Comparison of ENCODE assay signal across 8 mouse cellular contexts in the genomic region with DNA sequence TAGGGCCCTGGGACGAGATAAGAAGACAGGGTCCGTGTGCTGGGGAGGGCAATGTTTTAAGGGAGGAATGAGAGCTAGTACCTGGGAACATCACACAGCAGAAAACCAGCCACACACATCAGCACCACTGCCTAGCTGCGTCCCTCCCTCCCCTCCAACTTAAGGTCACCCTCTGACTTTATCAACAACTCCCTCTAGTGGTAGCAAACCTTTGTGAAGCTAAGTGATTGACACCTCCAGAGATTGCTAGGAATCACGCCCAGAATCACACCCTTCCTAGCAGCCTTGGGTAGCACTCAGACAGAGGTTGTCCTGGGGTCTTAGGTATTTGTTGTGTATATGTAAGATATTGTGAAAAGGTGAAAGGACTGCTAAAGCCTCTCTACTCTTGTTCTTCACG. TPM values are rescaled to one million over a fixed set of nuclear protein-coding genes. Genes with fewer than 3 reads are reported as not detected.
A peak's percentile ranks its signal among the peaks of the same experiment; 100 is the strongest.
DNase-seq lines count a peak whose midpoint lies in the region; ATAC-seq and TF ChIP-seq lines count a peak whose summit lies in the region.

No protein-coding gene starts in this region.

- H3K9ac ChIP-seq in hindbrain, embryonic 11.5 days (ENCODE audit: low read depth, low read length) = no peak overlapping the region
- H3K9ac ChIP-seq in hindbrain, embryonic 16.5 days (ENCODE audit: low read depth, low read length) = no peak overlapping the region
- no peak overlapping the region for H3K9ac ChIP-seq in liver, embryonic 14.5 days (replicated peaks)

- no peak for TF ChIP-seq EP300 in liver, embryonic 14.5 days (IDR thresholded peaks at IDR 0.05; ENCODE audit: low read depth)

- no peak overlapping the region for H3K4me3 ChIP-seq in hindbrain, embryonic 11.5 days (ENCODE audit: low read depth, low read length)
- H3K4me3 ChIP-seq in hindbrain, embryonic 16.5 days (ENCODE audit: low read length) = no peak overlapping the region
- H3K4me3 ChIP-seq in E14TG2a.4 (replicated peaks; ENCODE audit: low read length) = no peak overlapping the region
- no peak overlapping the region for H3K4me3 ChIP-seq in bone marrow, adult 2 months (replicated peaks; ENCODE audit: control insufficient read depth, low read depth, low read length)
- H3K4me3 ChIP-seq in liver, embryonic 14.5 days (ENCODE audit: insufficient read depth in 1 of 2, low read depth in 2 of 2, low read length in 2 of 2) = no peak overlapping the region
- no peak overlapping the region for H3K4me3 ChIP-seq in limb, embryonic 10.5 days

- 66% methylated on average over 5 of the region's 5 CpGs for WGBS in hindbrain, embryonic 11.5 days
- 73% methylated on average over 5 of the region's 5 CpGs for WGBS in hindbrain, embryonic 16.5 days
- WGBS in bone marrow, adult 2 months = 72% methylated on average over 5 of the region's 5 CpGs
- 53% methylated on average over 5 of the region's 5 CpGs for WGBS in liver, embryonic 14.5 days (ENCODE audit: insufficient replicate concordance)
- 57% methylated on average over 5 of the region's 5 CpGs for WGBS in limb, embryonic 10.5 days

- DNase-seq in hindbrain, embryonic 11.5 days (ENCODE audit: low spot score) = peak; percentile 44
- DNase-seq in liver, embryonic 14.5 days (ENCODE audit: low read depth in 3 of 3, low spot score in 3 of 3) = peak; percentile 14 to 36 (median 29)
- DNase-seq in limb, embryonic 10.5 days (ENCODE audit: low spot score) = no peak
- no peak for DNase-seq in B cell, adult 2 months
- DNase-seq in heart, postnatal 25 days (ENCODE audit: low spot score) = no peak

- no peak overlapping the region for H3K4me2 ChIP-seq in hindbrain, embryonic 11.5 days (replicated peaks; ENCODE audit: low read depth, low read length)
- H3K4me2 ChIP-seq in hindbrain, embryonic 16.5 days (ENCODE audit: low read length) = no peak overlapping the region
- H3K4me2 ChIP-seq in liver, embryonic 14.5 days (ENCODE audit: low read depth) = no peak overlapping the region

- peaks cover 3% of the 10 kb centered on the region; the same call in 1 of the 2 replicates for H3K36me3 ChIP-seq in hindbrain, embryonic 11.5 days (ENCODE audit: control insufficient read depth, insufficient read depth, low read length)
- peaks cover 12% of the 10 kb centered on the region for H3K36me3 ChIP-seq in hindbrain, embryonic 16.5 days (ENCODE audit: control insufficient read depth, insufficient read depth, low read length)
- H3K36me3 ChIP-seq in E14TG2a.4 (ENCODE audit: insufficient read depth, low read length) = peaks cover 43% of the 10 kb centered on the region
- no peaks in the 10 kb centered on the region; the same call in 1 of the 2 replicates for H3K36me3 ChIP-seq in liver, embryonic 14.5 days (replicated peaks; ENCODE audit: control insufficient read depth, insufficient read depth, low read depth)
- H3K36me3 ChIP-seq in limb, embryonic 10.5 days = peaks cover 51% of the 10 kb centered on the region

- intact Hi-C loops in heart, postnatal 25 days (cut with DNase I) = no loop called here

- no peaks in the 10 kb centered on the region for H3K4me1 ChIP-seq in hindbrain, embryonic 11.5 days (replicated peaks; ENCODE audit: control insufficient read depth, insufficient read depth, low read length)
- H3K4me1 ChIP-seq in hindbrain, embryonic 16.5 days (ENCODE audit: control insufficient read depth, insufficient read depth, low read depth, low read length) = no peaks in the 10 kb centered on the region
- peaks cover 65% of the 10 kb centered on the region for H3K4me1 ChIP-seq in E14TG2a.4 (replicated peaks; ENCODE audit: low read depth, low read length)
- H3K4me1 ChIP-seq in bone marrow, adult 2 months (ENCODE audit: control insufficient read depth, insufficient read depth, low read length) = no peaks in the 10 kb centered on the region
- no peaks in the 10 kb centered on the region for H3K4me1 ChIP-seq in liver, embryonic 14.5 days (replicated peaks; ENCODE audit: control insufficient read depth in 2 of 2, insufficient read depth in 2 of 2, low read length in 1 of 2)
- H3K4me1 ChIP-seq in limb, embryonic 10.5 days = no peaks in the 10 kb centered on the region

- ATAC-seq in hindbrain, embryonic 11.5 days (ENCODE audit: low FRiP score) = no peak
- no peak for ATAC-seq in hindbrain, embryonic 16.5 days
- ATAC-seq in liver, embryonic 14.5 days (ENCODE audit: insufficient read depth) = no peak; the same call in 1 of the 2 replicates

- no peaks in the 10 kb centered on the region for H3K9me3 ChIP-seq in hindbrain, embryonic 11.5 days (ENCODE audit: control insufficient read depth, low read length)
- H3K9me3 ChIP-seq in hindbrain, embryonic 16.5 days (ENCODE audit: control insufficient read depth, low read length) = no peaks in the 10 kb centered on the region
- H3K9me3 ChIP-seq in E14TG2a.4 (ENCODE audit: low read length) = no peaks in the 10 kb centered on the region
- no peaks in the 10 kb centered on the region for H3K9me3 ChIP-seq in liver, embryonic 14.5 days (ENCODE audit: control insufficient read depth, low read length)
- H3K9me3 ChIP-seq in limb, embryonic 10.5 days (replicated peaks) = no peaks in the 10 kb centered on the region

- TF ChIP-seq CTCF in E14TG2a.4 (conservative IDR thresholded peaks at IDR 0.05; ENCODE audit: low read length) = peak; percentile 58
- TF ChIP-seq CTCF in bone marrow, adult 2 months (IDR thresholded peaks at IDR 0.05; ENCODE audit: control insufficient read depth, insufficient read depth, low read length) = peak; percentile 28; the same call in 1 of the 2 replicates
- TF ChIP-seq CTCF in liver, embryonic 14.5 days (IDR thresholded peaks at IDR 0.05; ENCODE audit: low read depth) = peak; percentile 69

- no peak for TF ChIP-seq POLR2A in bone marrow, adult 2 months (IDR thresholded peaks at IDR 0.05; ENCODE audit: borderline replicate concordance, control insufficient read depth, low read depth, low read length)

- no peak overlapping the region for H3K27ac ChIP-seq in hindbrain, embryonic 11.5 days (ENCODE audit: low read depth, low read length)
- no peak overlapping the region for H3K27ac ChIP-seq in hindbrain, embryonic 16.5 days (ENCODE audit: low read depth, low read length)
- no peak overlapping the region for H3K27ac ChIP-seq in bone marrow, adult 2 months (ENCODE audit: control insufficient read depth, insufficient read depth, low read depth, low read length, poor library complexity)
- no peak overlapping the region for H3K27ac ChIP-seq in liver, embryonic 14.5 days
- no peak overlapping the region for H3K27ac ChIP-seq in limb, embryonic 10.5 days

- no peaks in the 10 kb centered on the region for H3K27me3 ChIP-seq in hindbrain, embryonic 11.5 days (ENCODE audit: control insufficient read depth, insufficient read depth, low read length)
- H3K27me3 ChIP-seq in hindbrain, embryonic 16.5 days (replicated peaks; ENCODE audit: control insufficient read depth, insufficient read depth, low read length) = no peaks in the 10 kb centered on the region
- no peaks in the 10 kb centered on the region for H3K27me3 ChIP-seq in E14TG2a.4 (ENCODE audit: insufficient read depth, low read length)
- H3K27me3 ChIP-seq in liver, embryonic 14.5 days (ENCODE audit: control insufficient read depth, insufficient read depth, low read length) = no peaks in the 10 kb centered on the region
- no peaks in the 10 kb centered on the region for H3K27me3 ChIP-seq in limb, embryonic 10.5 days (ENCODE audit: low read depth, poor library complexity, severe bottlenecking)

RNA-seq across cellular contexts. Expression of a gene that starts 56.4 kb away (rescaled TPM):
- polyA plus RNA-seq in hindbrain, embryonic 11.5 days (2014; fragmentation: Nextera tagmentation; extraction: Ambion mirVana) = 5.1 and 6.3 TPM in 2 replicates
- polyA plus RNA-seq in hindbrain, embryonic 16.5 days (2015; fragmentation: Nextera tagmentation; extraction: Ambion mirVana) = 6.0 and 6.5 TPM in 2 replicates
- polyA plus RNA-seq in bone marrow, adult 2 months (2011; ENCODE audit: insufficient read depth, insufficient read length, low replicate concordance, missing spikeins) = 0.11 and 0.47 TPM in 2 replicates
- polyA plus RNA-seq in liver, embryonic 14.5 days (2012; rRNA removed) = 0.06 and 0.07 TPM in 2 replicates
- polyA plus RNA-seq in liver, embryonic 14.5 days (2014; fragmentation: Nextera tagmentation; extraction: Ambion mirVana) = 0.03 and 0.16 TPM in 2 replicates
- polyA plus RNA-seq in limb, embryonic 10.5 days (2016; fragmentation: Nextera tagmentation; extraction: Ambion mirVana) = 0.73 and 0.91 TPM in 2 replicates
- under 1 TPM; 0.20 to 0.31 TPM for total RNA-seq in heart, postnatal 25 days (2021)

Comparison
In these comparisons a context has a peak if more than half of its experiments do, and no peak if none do; other contexts are left out.
1. DNase-seq: peak in hindbrain, embryonic 11.5 days (single experiment) and liver, embryonic 14.5 days (3 of 3); none in limb, embryonic 10.5 days (single experiment), B cell, adult 2 months (0 of 2) and heart, postnatal 25 days (single experiment).
2. Peak in every context shown above with its lines, with median percentiles within 50 percentile points of each other: CTCF ChIP-seq.